Mouse (Mus musculus) olfactory bulb, adult 2 months (tissue): ENCODE measurements at regions not wholly inside any gene's neighbourhood (a gene's known extent, or its start where the extent isn't known, plus 50 kb on each side); places are given as distances from the start of the nearest gene placed in this dataset.

Experiments
- H3K27ac ChIP-seq: fragments of 200-500 bp; 2 replicates; pipeline ENCODE4 v1.5.1; 2012; ENCODE audit warnings: low read depth, low read length; ENCODE audit not compliant: insufficient read depth
- H3K4me1 ChIP-seq: fragments of 200-500 bp; 2 replicates; pipeline ENCODE4 v1.6.1; 2012; ENCODE audit warnings: low read length; ENCODE audit not compliant: control insufficient read depth, insufficient read depth
- H3K4me3 ChIP-seq: fragments of 200-500 bp; 2 replicates; pipeline ENCODE4 v1.5.1; 2012; ENCODE audit warnings: mild to moderate bottlenecking, low read depth, low read length, moderate library complexity; ENCODE audit not compliant: insufficient read depth
- CTCF ChIP-seq: fragments of 200-500 bp; IDR thresholded peaks from 2 replicates; pipeline ENCODE4 v1.5.1; 2012; ENCODE audit warnings: low read depth, mild to moderate bottlenecking, low read length, moderate library complexity; ENCODE audit not compliant: insufficient read depth
- POLR2A ChIP-seq: fragments of 200-500 bp; IDR thresholded peaks from 2 replicates; pipeline ENCODE4 v1.6.1; 2012; ENCODE audit warnings: mild to moderate bottlenecking, low read depth, low read length, moderate library complexity; ENCODE audit not compliant: insufficient read depth
- WGBS: fragments of 180-500 bp; shearing (Covaris S2); methylation state at CpG from one replicate; pipeline ENCODE4 v1.1.7; 2018; 5-methylcytosine and 5-hydroxymethylcytosine counted together

GRCm38 (mm10) chr12:99622238-99622637 is 58.9 kb upstream of the Foxn3 start:
- Histone ChIP-seq H3K27ac (no peak overlapping the region), H3K4me1 (no peaks in the 10 kb centered on the region), H3K4me3 (no peak overlapping the region)
- 89% methylated on average over 2 of the region's 2 CpGs for WGBS
- no peak for TF ChIP-seq POLR2A
- TF ChIP-seq CTCF, result no peak

GRCm38 (mm10) chr12:99617241-99617804 is 53.9 kb upstream of the Foxn3 start:
- Histone ChIP-seq H3K4me3 (no peak overlapping the region), H3K4me1 (no peaks in the 10 kb centered on the region), H3K27ac (no peak overlapping the region)
- WGBS, result 86% methylated on average over 14 of the region's 14 CpGs
- TF ChIP-seq POLR2A, result no peak
- no peak for TF ChIP-seq CTCF

DNA sequence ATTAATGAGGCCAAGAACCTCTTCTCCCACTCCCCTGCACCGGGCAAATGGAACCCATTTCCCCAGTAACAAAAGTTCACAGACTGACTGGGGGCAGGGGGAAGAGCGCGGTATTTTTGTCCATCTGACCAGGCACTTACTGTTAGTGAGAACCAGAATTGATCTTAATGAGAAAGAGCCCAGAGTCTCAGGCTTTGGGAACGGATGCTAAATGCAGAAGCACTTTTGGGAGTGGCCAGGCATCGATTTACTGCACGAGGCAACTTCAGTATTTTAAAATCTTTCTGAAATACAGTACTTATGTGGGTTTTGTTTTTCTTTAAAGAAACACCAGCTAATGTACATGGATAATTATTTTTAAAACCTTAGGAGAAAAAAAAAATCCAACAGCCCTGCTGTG is 51.0 kb upstream of the Foxn3 start:
- no peak overlapping the region for H3K27ac ChIP-seq
- no peak overlapping the region for H3K4me3 ChIP-seq
- TF ChIP-seq POLR2A (no peak), CTCF (no peak)
- 61% methylated on average over 6 of the region's 6 CpGs for WGBS
- H3K4me1 ChIP-seq, result no peaks in the 10 kb centered on the region
